Mouse (Mus musculus): ENCODE measurements at regions not wholly inside any gene's neighbourhood (a gene's known extent, or its start where the extent isn't known, plus 50 kb on each side); places are given as distances from the start of the nearest gene placed in this dataset.
A peak's percentile ranks its signal among the peaks of the same experiment; 100 is the strongest.

DNA sequence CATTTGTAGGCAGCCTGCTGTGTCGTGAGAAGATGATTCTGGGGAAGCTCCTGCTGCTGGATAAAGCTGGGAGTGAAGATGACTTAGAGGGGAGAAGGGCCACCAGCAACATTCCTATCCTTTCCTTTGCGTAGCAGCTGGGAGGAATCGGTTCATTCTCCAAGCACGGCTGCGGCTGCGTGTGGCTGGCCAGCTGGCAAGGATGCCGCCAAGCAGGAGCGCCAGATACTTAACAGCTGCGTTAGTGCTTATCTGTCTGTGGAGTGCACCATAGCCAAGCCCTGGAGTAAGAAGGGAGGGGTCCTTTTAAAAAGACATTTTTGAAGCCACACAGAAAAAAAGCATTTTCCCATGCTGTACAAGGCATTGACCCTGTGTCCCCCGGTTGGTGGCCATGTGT, 361.4 kb upstream of the Arglu1 start:
- intact Hi-C loops (cut with DNase I; ENCODE audit: low total_unique reads): no loop called here
- peak; percentile 85 for DNase-seq

- DNase-seq: no peak
- intact Hi-C loops (cut with DNase I; ENCODE audit: low total_unique reads): no loop called here
Observed at GRCm38 (mm10) chr8:9050740-9051475, 360.6 kb upstream of the Arglu1 start.

DNA sequence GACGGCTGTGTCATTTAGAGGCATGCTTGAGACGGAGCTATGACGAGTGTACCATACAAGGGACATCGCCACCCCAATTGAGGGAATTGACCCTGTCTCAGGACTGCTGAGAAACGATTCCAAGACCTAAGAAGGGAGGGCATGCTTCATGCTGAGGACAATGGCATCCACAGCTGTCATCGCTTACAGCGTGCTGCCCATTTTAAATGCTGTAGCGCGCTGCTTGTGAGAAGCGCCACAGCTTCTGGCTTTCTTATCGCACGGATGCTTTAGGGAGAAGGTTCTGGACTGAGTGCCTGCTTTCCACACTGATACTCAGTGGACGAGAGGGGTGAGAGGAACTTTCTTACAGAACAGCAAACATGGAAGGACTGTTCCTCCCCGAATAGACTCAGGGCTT, 357.8 kb upstream of the Arglu1 start:
- no peak for DNase-seq
- intact Hi-C loops (cut with DNase I; ENCODE audit: low total_unique reads): no loop called here

DNA sequence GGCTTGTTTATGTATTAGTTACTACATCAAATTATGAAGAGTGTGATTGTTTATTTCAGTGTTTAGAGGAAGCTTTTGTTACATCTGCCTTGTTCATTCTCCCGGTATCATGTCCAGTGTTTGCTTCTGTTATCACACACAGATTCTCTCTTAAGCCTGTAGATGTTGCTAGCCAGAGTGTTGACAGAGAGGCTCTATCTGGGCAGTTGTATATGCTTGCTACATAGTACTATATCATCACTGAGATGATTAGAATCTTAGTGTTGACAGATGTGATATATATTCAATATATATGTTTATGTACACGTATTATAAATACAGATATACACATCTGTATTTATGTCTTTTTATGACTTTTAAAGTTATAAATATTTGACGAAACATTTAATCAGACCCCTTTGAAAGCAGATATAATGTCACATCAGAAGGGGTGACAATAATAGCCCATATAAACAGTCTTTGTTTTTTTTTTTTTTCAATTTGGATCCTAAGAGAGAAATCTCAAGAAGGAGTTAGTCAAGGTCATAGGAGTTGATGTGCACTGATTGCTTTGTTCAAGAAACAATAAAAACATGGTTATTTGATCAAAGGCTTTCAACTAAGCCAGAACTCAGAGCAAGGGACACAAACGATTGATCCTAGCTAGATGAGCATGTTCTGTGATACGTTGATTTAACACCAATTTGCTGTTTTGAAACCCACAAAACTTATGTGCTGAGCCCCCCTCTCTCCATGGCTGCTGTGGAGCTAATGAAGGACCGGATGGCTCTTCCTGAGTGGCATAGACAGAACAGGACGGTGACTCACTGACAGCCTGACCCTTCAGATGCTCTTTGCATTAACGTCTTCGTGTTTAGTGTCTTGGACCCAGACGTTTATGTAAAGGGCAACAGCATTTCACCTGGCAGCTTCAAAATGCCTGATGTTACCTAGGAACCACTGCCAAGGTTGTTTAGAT, 352.8 kb upstream of the Arglu1 start:
- intact Hi-C loops (cut with DNase I; ENCODE audit: low total_unique reads): no loop called here
- no peak for DNase-seq

GRCm38 (mm10) chr8:9029156-9029555, 338.8 kb upstream of the Arglu1 start:
- intact Hi-C loops (cut with DNase I; ENCODE audit: low total_unique reads): no loop called here
- no peak for DNase-seq

DNA sequence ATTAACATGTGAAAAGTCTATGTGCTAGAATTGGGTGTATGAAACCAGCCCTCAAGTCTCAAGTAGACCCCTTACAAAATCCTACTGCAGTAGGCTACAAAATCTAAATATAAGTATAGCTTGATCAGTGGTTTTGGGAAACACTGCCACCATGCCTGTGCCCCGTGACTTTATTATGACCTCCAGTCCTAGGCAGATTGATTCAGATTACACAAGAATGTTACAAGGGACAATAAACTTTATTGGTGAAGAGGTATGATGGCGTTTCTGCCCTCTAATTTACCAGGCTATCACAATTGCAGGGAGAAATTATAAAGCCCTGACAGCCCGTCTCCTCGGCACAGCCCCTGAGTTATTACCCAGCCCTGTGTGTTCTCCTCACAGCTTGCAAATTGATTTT, 337.4 kb upstream of the Arglu1 start:
- DNase-seq: no peak
- intact Hi-C loops (cut with DNase I; ENCODE audit: low total_unique reads): no loop called here

DNA sequence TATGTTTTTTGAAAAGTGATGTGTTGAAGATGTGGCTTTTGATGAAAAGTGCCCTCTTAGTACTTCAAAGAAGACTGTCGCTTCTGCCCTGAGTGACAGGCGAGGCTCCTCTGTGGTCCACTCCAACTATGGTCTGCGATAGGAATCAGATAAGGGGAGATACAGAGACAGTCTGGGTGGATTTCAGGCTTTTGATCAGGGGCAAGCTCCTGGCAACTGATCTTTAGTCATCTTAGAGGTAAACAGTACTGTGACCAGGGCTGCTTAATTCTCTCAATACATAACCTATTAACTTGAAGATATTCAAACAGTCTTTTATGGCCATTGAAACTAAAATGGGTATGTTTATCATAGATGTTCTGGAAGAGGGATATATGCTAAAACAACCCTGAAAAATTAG, 335.6 kb upstream of the Arglu1 start:
- intact Hi-C loops (cut with DNase I; ENCODE audit: low total_unique reads): no loop called here

DNA sequence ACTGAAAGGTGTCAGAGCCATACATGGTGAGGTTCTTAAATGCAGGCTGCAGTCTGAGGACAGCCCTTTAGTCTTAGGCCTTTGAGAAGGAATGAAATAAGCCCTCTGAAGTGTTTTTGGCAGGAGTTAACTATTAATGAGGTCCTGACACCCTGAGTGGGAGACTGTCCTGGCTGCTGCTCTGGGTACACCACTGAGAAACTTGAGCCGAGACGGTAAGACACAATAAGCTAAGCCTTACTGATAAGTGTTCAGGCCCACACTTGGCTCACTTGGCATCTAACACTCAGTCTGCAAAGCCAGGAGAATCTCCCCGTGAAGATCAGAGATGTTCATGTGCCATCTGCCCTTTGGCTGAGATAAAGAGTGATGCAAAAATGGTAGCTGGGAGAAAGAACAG, 335.1 kb upstream of the Arglu1 start:
- no peak for DNase-seq
- intact Hi-C loops (cut with DNase I; ENCODE audit: low total_unique reads): no loop called here

More for the DNA sequence above, 335.6 kb upstream of the Arglu1 start:
- no peak for DNase-seq

GRCm38 (mm10) chr8:9020744-9021143, 330.4 kb upstream of the Arglu1 start:
- intact Hi-C loops (cut with DNase I; ENCODE audit: low total_unique reads): no loop called here
- DNase-seq: no peak

DNA sequence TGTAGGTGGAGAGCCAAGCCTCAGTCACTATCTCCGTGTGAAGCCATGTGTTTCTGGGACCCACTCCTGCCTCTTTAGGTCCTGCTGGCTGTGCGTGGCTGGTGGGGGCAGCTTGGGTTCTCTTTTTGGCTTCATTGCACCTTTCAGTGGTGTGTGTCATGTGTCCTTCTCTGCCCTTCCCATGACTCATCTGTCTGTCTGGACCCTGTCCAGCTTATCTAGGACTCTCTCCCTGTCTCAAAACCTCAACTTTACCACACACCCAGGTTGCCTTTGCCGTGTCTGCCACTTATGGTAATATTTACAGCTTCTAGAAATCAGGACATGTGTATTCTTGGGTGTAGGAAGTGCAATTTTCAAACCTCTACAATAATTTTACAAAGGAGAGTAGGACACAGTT, 329.9 kb upstream of the Arglu1 start:
- intact Hi-C loops (cut with DNase I; ENCODE audit: low total_unique reads): no loop called here
- DNase-seq: no peak

DNA sequence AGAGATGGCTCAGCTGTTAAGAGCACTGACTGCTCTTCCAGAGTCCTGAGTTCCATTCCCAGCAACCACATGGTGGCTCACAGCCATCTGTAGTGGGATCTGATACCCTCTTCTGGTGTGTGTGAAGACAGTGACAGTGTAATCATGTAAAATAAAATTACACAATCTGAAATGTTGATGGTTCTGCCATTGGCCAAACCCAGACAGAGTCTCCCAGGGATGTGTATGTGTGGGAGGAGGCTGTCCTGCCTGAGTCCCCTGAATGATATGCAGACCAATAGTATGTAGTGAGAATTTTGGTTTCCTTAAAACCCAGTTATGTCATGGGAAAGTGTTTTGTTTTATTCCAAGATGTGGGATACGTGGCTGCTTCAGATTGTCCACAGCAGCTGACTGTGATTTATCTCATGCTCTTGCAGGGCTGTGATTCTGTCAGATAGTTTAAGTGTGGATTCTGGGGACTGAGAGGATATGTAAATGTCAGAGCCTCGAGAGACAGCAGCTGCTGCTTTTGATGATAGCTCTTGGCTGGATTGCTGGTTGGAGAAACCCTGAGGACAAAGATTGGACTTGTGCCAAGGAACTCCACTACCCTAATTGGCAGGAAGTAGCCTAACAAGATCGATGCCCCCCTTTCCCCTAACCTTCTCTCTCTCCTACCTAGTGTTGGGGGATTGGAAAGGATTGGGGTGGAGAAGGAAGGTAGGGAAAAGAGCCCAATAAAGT, 321.6 kb upstream of the Arglu1 start:
- intact Hi-C loops (cut with DNase I; ENCODE audit: low total_unique reads): no loop called here
- no peak for DNase-seq

- DNase-seq: no peak
- intact Hi-C loops (cut with DNase I; ENCODE audit: low total_unique reads): no loop called here
Observed at GRCm38 (mm10) chr8:9008006-9008780, 317.9 kb upstream of the Arglu1 start.

DNA sequence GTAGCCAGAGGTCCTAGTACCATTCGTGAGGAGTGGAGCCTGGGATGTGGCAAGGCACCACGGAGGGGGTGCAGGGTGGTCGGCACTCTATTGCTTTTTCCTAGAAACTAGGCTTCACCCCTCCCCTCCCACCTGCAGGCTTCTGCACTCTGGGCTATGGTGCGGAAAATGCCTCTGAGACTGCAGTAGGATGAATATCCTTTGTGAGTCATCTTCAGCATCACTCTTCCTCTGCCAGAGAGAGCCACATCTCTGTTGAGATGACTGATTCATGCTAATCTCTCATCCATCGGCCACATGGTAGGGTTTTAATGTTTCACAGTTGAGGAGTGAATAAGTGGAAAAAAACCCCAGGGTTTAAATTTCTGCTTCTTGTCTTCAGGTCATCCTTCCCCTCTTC, 309.6 kb upstream of the Arglu1 start:
- DNase-seq: no peak
- intact Hi-C loops (cut with DNase I; ENCODE audit: low total_unique reads): loop anchor here (10.0 kb wide), 1 partner anchor 175 kb away; no protein-coding TSS in a partner anchor

GRCm38 (mm10) chr8:8997621-8998020, 307.3 kb upstream of the Arglu1 start:
- DNase-seq: no peak
- intact Hi-C loops (cut with DNase I; ENCODE audit: low total_unique reads): loop anchor here (10.0 kb wide), 1 partner anchor 177 kb away; no protein-coding TSS in a partner anchor

- intact Hi-C loops (cut with DNase I; ENCODE audit: low total_unique reads): loop anchor here (10.0 kb wide), 1 partner anchor 180 kb away; no protein-coding TSS in a partner anchor
- DNase-seq: peak; percentile 53
Observed at GRCm38 (mm10) chr8:8994596-8995189, 304.4 kb upstream of the Arglu1 start.

DNA sequence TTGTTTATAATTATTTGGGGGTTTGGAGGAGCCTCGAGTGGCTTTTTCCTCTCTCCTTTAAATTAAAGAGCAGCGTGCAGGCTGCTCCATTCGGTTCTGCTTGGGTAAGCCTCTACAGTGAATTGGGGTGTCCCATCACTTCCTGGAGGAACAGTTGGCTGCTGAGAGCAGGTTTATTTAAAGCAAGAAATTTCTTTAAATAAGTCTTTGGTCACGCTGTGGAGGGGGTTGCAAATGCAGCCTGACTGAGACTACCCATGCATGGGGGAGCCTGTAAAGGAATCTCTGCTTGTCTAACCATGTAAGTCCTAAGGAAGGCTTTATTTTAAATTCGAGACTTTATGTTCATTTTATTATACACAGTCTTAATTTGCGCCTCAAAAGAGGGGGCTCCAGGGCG, 303.7 kb upstream of the Arglu1 start:
- DNase-seq: no peak
- intact Hi-C loops (cut with DNase I; ENCODE audit: low total_unique reads): loop anchor here (10.0 kb wide), 1 partner anchor 181 kb away; no protein-coding TSS in a partner anchor

- intact Hi-C loops (cut with DNase I; ENCODE audit: low total_unique reads): loop anchor here (10.0 kb wide), 1 partner anchor 182 kb away; no protein-coding TSS in a partner anchor
- DNase-seq: peak; percentile 80
Observed at GRCm38 (mm10) chr8:8992461-8993032, 302.2 kb upstream of the Arglu1 start.

DNA sequence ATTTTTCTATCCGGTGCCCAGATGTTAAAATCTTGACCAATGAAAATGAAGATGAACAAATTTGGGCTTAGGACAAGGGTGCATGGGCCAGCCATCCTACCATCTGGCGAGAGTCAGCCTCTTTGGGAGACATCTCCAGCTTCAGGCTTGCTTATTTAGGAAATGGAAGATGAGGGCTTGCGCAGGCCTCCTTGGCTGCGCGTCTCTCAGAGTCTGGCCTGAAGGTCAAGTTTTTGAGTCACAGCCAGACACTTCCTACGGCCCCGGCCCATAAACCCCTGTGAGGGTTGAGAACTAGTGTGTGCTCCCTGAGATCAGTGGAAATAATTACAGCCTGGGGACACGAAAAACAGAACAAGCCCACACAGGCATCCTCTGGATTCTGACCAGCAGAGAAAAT, 300.7 kb upstream of the Arglu1 start:
- no peak for DNase-seq
- intact Hi-C loops (cut with DNase I; ENCODE audit: low total_unique reads): loop anchor here (10.0 kb wide), 1 partner anchor 184 kb away; no protein-coding TSS in a partner anchor
